ENCODE assay signal across 11 mouse cellular contexts in genomic region chr6:67195148-67195611, GRCm38 (mm10). TPM values are rescaled to one million over a fixed set of nuclear protein-coding genes. Genes with fewer than 3 reads are reported as not detected.
A peak's percentile ranks its signal among the peaks of the same experiment; 100 is the strongest.
DNase-seq lines count a peak whose midpoint lies in the region; ATAC-seq and TF ChIP-seq lines count a peak whose summit lies in the region.
"Had no signal": no experiment of that assay in that cellular context is flagged by ENCODE, and none has a peak within 500 bp of the region (broad histone marks: within the 10 kb centered on the region; RNA-seq: fewer than 3 reads in every experiment).

No protein-coding gene starts in this region.

- no peaks in the 10 kb centered on the region for H3K27me3 ChIP-seq in hindbrain, embryonic 11.5 days (ENCODE audit: control insufficient read depth, insufficient read depth, low read length)
- no peaks in the 10 kb centered on the region for H3K27me3 ChIP-seq in hindbrain, embryonic 13.5 days
- no peaks in the 10 kb centered on the region for H3K27me3 ChIP-seq in forebrain, postnatal 0 days (ENCODE audit: insufficient read depth, low read length)

- 26% methylated on average over 7 of the region's 7 CpGs for WGBS in hindbrain, embryonic 11.5 days
- WGBS in hindbrain, embryonic 13.5 days = 31% methylated on average over 7 of the region's 7 CpGs
- 17% methylated on average over 7 of the region's 7 CpGs for WGBS in forebrain, postnatal 0 days

- no peaks in the 10 kb centered on the region for H3K9me3 ChIP-seq in hindbrain, embryonic 11.5 days (ENCODE audit: control insufficient read depth, low read length)
- no peaks in the 10 kb centered on the region for H3K9me3 ChIP-seq in hindbrain, embryonic 13.5 days
- no peaks in the 10 kb centered on the region for H3K9me3 ChIP-seq in forebrain, postnatal 0 days (ENCODE audit: low read length)
- H3K9me3 ChIP-seq: G1E had no signal

- ATAC-seq in hindbrain, embryonic 11.5 days (ENCODE audit: low FRiP score) = no peak; the same call in 1 of the 2 replicates
- ATAC-seq in hindbrain, embryonic 13.5 days (ENCODE audit: low FRiP score) = no peak
- peak; percentile 32 for ATAC-seq in forebrain, postnatal 0 days
- no peak for ATAC-seq in frontal cortex, adult (ENCODE audit: low TSS enrichment)
- ATAC-seq: inflammation-experienced regulatory T-cells, adult 6 months had no signal

- H3K4me3 ChIP-seq in hindbrain, embryonic 11.5 days (ENCODE audit: low read depth, low read length) = no peak overlapping the region
- H3K4me3 ChIP-seq in hindbrain, embryonic 13.5 days = no peak overlapping the region
- H3K4me3 ChIP-seq in forebrain, postnatal 0 days (ENCODE audit: low read depth, low read length) = no peak overlapping the region

- no peak overlapping the region for H3K9ac ChIP-seq in hindbrain, embryonic 11.5 days (ENCODE audit: low read depth, low read length)
- no peak overlapping the region for H3K9ac ChIP-seq in hindbrain, embryonic 13.5 days
- no peak overlapping the region for H3K9ac ChIP-seq in forebrain, postnatal 0 days

- no peaks in the 10 kb centered on the region for H3K4me1 ChIP-seq in hindbrain, embryonic 11.5 days (replicated peaks; ENCODE audit: control insufficient read depth, insufficient read depth, low read length)
- no peaks in the 10 kb centered on the region for H3K4me1 ChIP-seq in hindbrain, embryonic 13.5 days (replicated peaks)
- no peaks in the 10 kb centered on the region for H3K4me1 ChIP-seq in forebrain, postnatal 0 days (ENCODE audit: insufficient read depth)

- no peak overlapping the region for H3K4me2 ChIP-seq in hindbrain, embryonic 11.5 days (replicated peaks; ENCODE audit: low read depth, low read length)
- no peak overlapping the region for H3K4me2 ChIP-seq in hindbrain, embryonic 13.5 days
- H3K4me2 ChIP-seq in forebrain, postnatal 0 days (ENCODE audit: low read depth) = no peak overlapping the region

- peak; percentile 18 for DNase-seq in hindbrain, embryonic 11.5 days (ENCODE audit: low spot score)
- DNase-seq in embryo, embryonic 11 days = peak; percentile 61
- DNase-seq in forebrain, postnatal 0 days = no peak
- peak; percentile 61 for DNase-seq in mesoderm, embryonic 11.5 days (ENCODE audit: low read depth, low spot score)
- no peak for DNase-seq in ovary, adult 18-20 months (ENCODE audit: low spot score)
- no peak for DNase-seq in layer of hippocampus, postnatal 36 days
- DNase-seq: thymus, postnatal 25 days had no signal

- H3K36me3 ChIP-seq in hindbrain, embryonic 11.5 days (ENCODE audit: control insufficient read depth, insufficient read depth, low read length) = no peaks in the 10 kb centered on the region
- H3K36me3 ChIP-seq in hindbrain, embryonic 13.5 days = no peaks in the 10 kb centered on the region
- no peaks in the 10 kb centered on the region for H3K36me3 ChIP-seq in forebrain, postnatal 0 days (ENCODE audit: insufficient read depth)
- H3K36me3 ChIP-seq: G1E had no signal

- no peak overlapping the region for H3K27ac ChIP-seq in hindbrain, embryonic 11.5 days (ENCODE audit: low read depth, low read length)
- H3K27ac ChIP-seq in hindbrain, embryonic 13.5 days = no peak overlapping the region
- no peak overlapping the region for H3K27ac ChIP-seq in forebrain, postnatal 0 days (ENCODE audit: low read depth, low read length)

- no peak for TF ChIP-seq CTCF in forebrain, postnatal 0 days (IDR thresholded peaks at IDR 0.05; ENCODE audit: low read depth)

RNA-seq across cellular contexts. Expression of gene Serbp1, which starts 42.8 kb away (rescaled TPM):
- 546 and 563 TPM in 2 replicates for polyA plus RNA-seq in hindbrain, embryonic 11.5 days (2014; fragmentation: Nextera tagmentation; extraction: Ambion mirVana)
- 310 and 312 TPM in 2 replicates for polyA plus RNA-seq in hindbrain, embryonic 13.5 days (2015; fragmentation: Nextera tagmentation; extraction: Ambion mirVana)
- 265 and 306 TPM in 2 replicates for total RNA-seq in forebrain, postnatal 0 days (2014; rRNA removed)
- polyA plus RNA-seq in forebrain, postnatal 0 days (2015; fragmentation: Nextera tagmentation; extraction: Ambion mirVana) = 316 and 331 TPM in 2 replicates
- total RNA-seq in layer of hippocampus, postnatal 36 days (2021) = 100 to 1,000 TPM; 220 to 226 TPM

Comparison
In these comparisons a context has a peak if more than half of its experiments do, and no peak if none do; other contexts are left out.
1. DNase-seq: peak in hindbrain, embryonic 11.5 days (single experiment), embryo, embryonic 11 days (single experiment) and mesoderm, embryonic 11.5 days (single experiment); none in forebrain, postnatal 0 days (single experiment), ovary, adult 18-20 months (single experiment) and layer of hippocampus, postnatal 36 days (0 of 2).